Mouse (Mus musculus): ENCODE data around the gene Pdss2. TPM values are rescaled to one million over a fixed set of nuclear protein-coding genes. Genes with fewer than 3 reads are reported as not detected.
A peak's percentile ranks its signal among the peaks of the same experiment; 100 is the strongest.

The Pdss2 gene
- 10.6 and 11.5 TPM in 2 replicates for polyA plus RNA-seq (2014; fragmentation: Nextera tagmentation; extraction: Ambion mirVana)

GRCm38 (mm10) chr10:43220910-43221625 is at the start of gene Pdss2:
Gene Pdss2, plus strand, starts transcription at chr10:43221486.
- TF ChIP-seq CTCF (IDR thresholded peaks at IDR 0.05; ENCODE audit: low read depth): peak; percentile 23
- DNase-seq (peak; percentile 98), ATAC-seq (ENCODE audit: insufficient read depth) (peak; percentile 98)
- Histone ChIP-seq H3K4me2 (peak within 1 kb of the TSS; percentile 78), H3K9me3 (ENCODE audit: low read depth, low read length) (no peaks in the 10 kb centered on the region), H3K4me3 (ENCODE audit: low read depth, low read length) (peak within 1 kb of the TSS; percentile 90), H3K27me3 (ENCODE audit: insufficient read depth, low read length) (no peaks in the 10 kb centered on the region), H3K4me1 (ENCODE audit: insufficient read depth) (no peaks in the 10 kb centered on the region), H3K27ac (ENCODE audit: low read depth) (peak within 1 kb of the TSS; percentile 92), H3K9ac (peak within 1 kb of the TSS; percentile 89), H3K36me3 (ENCODE audit: insufficient read depth) (no peaks in the 10 kb centered on the region)
- under 1% methylated on average over 50 of the region's 50 CpGs for WGBS

GRCm38 (mm10) chr10:43172066-43172465 is 49.2 kb upstream of the Pdss2 start:
- no peak for TF ChIP-seq CTCF (IDR thresholded peaks at IDR 0.05; ENCODE audit: low read depth)
- 6% methylated on average over 7 of the region's 7 CpGs for WGBS
- ATAC-seq (ENCODE audit: insufficient read depth) (no peak), DNase-seq (no peak)
- no peak overlapping the region for H3K9ac ChIP-seq
- H3K4me2 ChIP-seq: peak overlapping the region; percentile 97; the same call in 1 of the 2 replicates
- no peaks in the 10 kb centered on the region for H3K36me3 ChIP-seq (ENCODE audit: insufficient read depth)
- H3K27me3 ChIP-seq (ENCODE audit: insufficient read depth, low read length): peaks cover 46% of the 10 kb centered on the region
- peaks cover 3% of the 10 kb centered on the region; the same call in 1 of the 2 replicates for H3K4me1 ChIP-seq (ENCODE audit: insufficient read depth)
- peak overlapping the region; percentile 70; the same call in 1 of the 2 replicates for H3K4me3 ChIP-seq (ENCODE audit: low read depth, low read length)
- no peak overlapping the region for H3K27ac ChIP-seq (ENCODE audit: low read depth)
- no peaks in the 10 kb centered on the region for H3K9me3 ChIP-seq (ENCODE audit: low read depth, low read length)

GRCm38 (mm10) chr10:43172554-43172953 is 48.7 kb upstream of the Pdss2 start:
- Histone ChIP-seq H3K4me1 (ENCODE audit: insufficient read depth) (peaks cover 3% of the 10 kb centered on the region; the same call in 1 of the 2 replicates), H3K4me3 (ENCODE audit: low read depth, low read length) (peak overlapping the region; percentile 70), H3K27ac (ENCODE audit: low read depth) (no peak overlapping the region), H3K36me3 (ENCODE audit: insufficient read depth) (no peaks in the 10 kb centered on the region), H3K27me3 (ENCODE audit: insufficient read depth, low read length) (peaks cover 49% of the 10 kb centered on the region), H3K9ac (no peak overlapping the region), H3K9me3 (ENCODE audit: low read depth, low read length) (no peaks in the 10 kb centered on the region), H3K4me2 (peak overlapping the region; percentile 97)
- ATAC-seq (ENCODE audit: insufficient read depth): no peak
- no peak for TF ChIP-seq CTCF (IDR thresholded peaks at IDR 0.05; ENCODE audit: low read depth)
- DNase-seq: peak; percentile 16
- 8% methylated on average over 8 of the region's 8 CpGs for WGBS

- DNase-seq (peak; percentile 87), ATAC-seq (ENCODE audit: insufficient read depth) (peak; percentile 59)
- Histone ChIP-seq H3K4me1 (ENCODE audit: insufficient read depth) (peaks cover 3% of the 10 kb centered on the region; the same call in 1 of the 2 replicates), H3K9me3 (ENCODE audit: low read depth, low read length) (no peaks in the 10 kb centered on the region), H3K9ac (peak overlapping the region; percentile 56), H3K27ac (ENCODE audit: low read depth) (no peak overlapping the region), H3K27me3 (ENCODE audit: insufficient read depth, low read length) (peaks cover 54% of the 10 kb centered on the region), H3K4me3 (ENCODE audit: low read depth, low read length) (peak overlapping the region; percentile 70), H3K4me2 (peak overlapping the region; percentile 97), H3K36me3 (ENCODE audit: insufficient read depth) (no peaks in the 10 kb centered on the region)
- WGBS: under 1% methylated on average over 48 of the region's 53 CpGs
- TF ChIP-seq CTCF (IDR thresholded peaks at IDR 0.05; ENCODE audit: low read depth): peak; percentile 18; the same call in 1 of the 2 replicates
Measured at GRCm38 (mm10) chr10:43173141-43173827, 48.0 kb upstream of the Pdss2 start.

- Histone ChIP-seq H3K9ac (peak overlapping the region; percentile 56), H3K4me1 (ENCODE audit: insufficient read depth) (peaks cover 3% of the 10 kb centered on the region; the same call in 1 of the 2 replicates), H3K4me3 (ENCODE audit: low read depth, low read length) (peak overlapping the region; percentile 70), H3K9me3 (ENCODE audit: low read depth, low read length) (no peaks in the 10 kb centered on the region), H3K27ac (ENCODE audit: low read depth) (no peak overlapping the region), H3K36me3 (ENCODE audit: insufficient read depth) (no peaks in the 10 kb centered on the region), H3K4me2 (peak overlapping the region; percentile 97), H3K27me3 (ENCODE audit: insufficient read depth, low read length) (peaks cover 55% of the 10 kb centered on the region)
- DNase-seq (peak; percentile 30), ATAC-seq (ENCODE audit: insufficient read depth) (peak; percentile 36; the same call in 1 of the 2 replicates)
- no peak for TF ChIP-seq CTCF (IDR thresholded peaks at IDR 0.05; ENCODE audit: low read depth)
- under 1% methylated on average over 29 of the region's 38 CpGs for WGBS
Measured at GRCm38 (mm10) chr10:43173828-43174325, 47.4 kb upstream of the Pdss2 start.

- H3K4me3 ChIP-seq (ENCODE audit: low read depth, low read length): peak within 1 kb of the TSS; percentile 70
- H3K27ac ChIP-seq (ENCODE audit: low read depth): no peak within 1 kb of the TSS
- DNase-seq: peak; percentile 74
- H3K4me2 ChIP-seq: peak within 1 kb of the TSS; percentile 97
- TF ChIP-seq CTCF (IDR thresholded peaks at IDR 0.05; ENCODE audit: low read depth): no peak
- peak; percentile 64 for ATAC-seq (ENCODE audit: insufficient read depth)
- peak within 1 kb of the TSS; percentile 56 for H3K9ac ChIP-seq
- H3K9me3 ChIP-seq (ENCODE audit: low read depth, low read length): no peaks in the 10 kb centered on the region
- peaks cover 3% of the 10 kb centered on the region; the same call in 1 of the 2 replicates for H3K4me1 ChIP-seq (ENCODE audit: insufficient read depth)
- peaks cover 58% of the 10 kb centered on the region for H3K27me3 ChIP-seq (ENCODE audit: insufficient read depth, low read length)
- WGBS: under 1% methylated on average over 76 of the region's 91 CpGs
- no peaks in the 10 kb centered on the region for H3K36me3 ChIP-seq (ENCODE audit: insufficient read depth)
Measured at GRCm38 (mm10) chr10:43174326-43175155, 46.7 kb upstream of the Pdss2 start, which contains the start of the genes Sobp and 9030612E09Rik. Gene Sobp, minus strand, starts transcription at chr10:43174530. Gene 9030612E09Rik, plus strand, starts transcription at chr10:43174704.

All from lung, embryonic 14.5 days (tissue).